Mouse (Mus musculus) embryonic facial prominence, embryonic 11.5 days (tissue): ENCODE measurements around the gene Olfr38. TPM values are rescaled to one million over a fixed set of nuclear protein-coding genes. Genes with fewer than 3 reads are reported as not detected.

Source experiments
- ATAC-seq: fragments of 200-750 bp; cut with Nextera tagmentation; replicated peaks from 2 replicates; pipeline ENCODE4 v1.8.0; 2017; ENCODE audit warnings: low read depth; ENCODE audit not compliant: insufficient number of reproducible peaks, low FRiP score, low TSS enrichment
- DNase-seq: peaks from one replicate; pipeline ENCODE4 v3.0.0-alpha.2; 2015; ENCODE audit warnings: low spot score
- H3K27ac ChIP-seq: fragments of 300-500 bp; sonication (generic); replicated peaks from 2 replicates; pipeline ENCODE4 v1.5.1; 2014; ENCODE audit warnings: mild to moderate bottlenecking, low read depth, low read length, control low read depth
- H3K27me3 ChIP-seq: fragments of 300-500 bp; sonication (generic); 2 replicates; pipeline ENCODE4 v1.6.1; 2014; ENCODE audit warnings: mild to moderate bottlenecking, low read length, moderate library complexity, mixed read lengths; ENCODE audit not compliant: control insufficient read depth, insufficient read depth
- H3K36me3 ChIP-seq: fragments of 300-500 bp; sonication (generic); replicated peaks from 2 replicates; pipeline ENCODE4 v1.6.1; 2014; ENCODE audit warnings: low read depth, mild to moderate bottlenecking, low read length, moderate library complexity, mixed read lengths; ENCODE audit not compliant: control insufficient read depth, insufficient read depth
- H3K4me1 ChIP-seq: fragments of 300-500 bp; sonication (generic); 2 replicates; pipeline ENCODE4 v1.6.1; 2014; ENCODE audit warnings: low read length, mixed read lengths; ENCODE audit not compliant: control insufficient read depth, insufficient read depth
- H3K4me2 ChIP-seq: fragments of 300-500 bp; sonication (generic); 2 replicates; pipeline ENCODE4 v1.6.1; 2014; ENCODE audit warnings: low read depth, mild to moderate bottlenecking, control low read depth, low read length, moderate library complexity
- H3K4me3 ChIP-seq: fragments of 300-500 bp; sonication (generic); 2 replicates; pipeline ENCODE4 v1.5.1; 2014; ENCODE audit warnings: low read depth, low read length, control low read depth
- H3K9ac ChIP-seq: fragments of 300-500 bp; sonication (generic); replicated peaks from 2 replicates; pipeline ENCODE4 v1.6.1; 2014; ENCODE audit warnings: mild to moderate bottlenecking, control low read depth, low read length
- H3K9me3 ChIP-seq: fragments of 300-500 bp; sonication (generic); replicated peaks from 2 replicates; pipeline ENCODE4 v1.6.1; 2016; ENCODE audit warnings: mild to moderate bottlenecking, low read length, inconsistent platforms, mixed read lengths; ENCODE audit not compliant: control insufficient read depth
- WGBS: fragments of 180-500 bp; shearing (Covaris S2); extraction: QIAGEN DNeasy Blood & Tissue Kit; methylation state at CpG from one replicate; pipeline ENCODE4 v1.1.7; 2014; 5-methylcytosine and 5-hydroxymethylcytosine counted together
- polyA plus RNA-seq: library from polyadenylated mRNA; unstranded; fragments of >200 nt; fragmentation: Nextera tagmentation; extraction: Ambion mirVana; gene quantifications from 2 replicates; pipeline ENCODE4 v1.2.1, GENCODE M21; 2014

The Olfr38 gene
- polyA plus RNA-seq, 1 experiment from 2014 or later, result not detected

- Histone ChIP-seq H3K9me3 (no peaks in the 10 kb centered on the region), H3K27ac (no peak within 1 kb of the TSS), H3K9ac (no peak within 1 kb of the TSS), H3K4me2 (no peak within 1 kb of the TSS), H3K4me1 (no peaks in the 10 kb centered on the region), H3K27me3 (no peaks in the 10 kb centered on the region), H3K4me3 (no peak within 1 kb of the TSS), H3K36me3 (no peaks in the 10 kb centered on the region)
- DNase-seq (no peak), ATAC-seq (no peak)
These were observed 28.6 kb downstream of the Olfr38 start, which contains the start of gene Olfr452 for GRCm38 (mm10) chr6:42784793-42785192. Gene Olfr452, plus strand, starts transcription at chr6:42785093.

- 45% methylated on average over 4 of the region's 4 CpGs for WGBS
- no peak overlapping the region for H3K4me3 ChIP-seq
- H3K4me1 ChIP-seq, result no peaks in the 10 kb centered on the region
- no peaks in the 10 kb centered on the region for H3K9me3 ChIP-seq
- H3K9ac ChIP-seq, result no peak overlapping the region
- DNase-seq (no peak), ATAC-seq (no peak)
- no peaks in the 10 kb centered on the region for H3K36me3 ChIP-seq
- H3K27me3 ChIP-seq, result no peaks in the 10 kb centered on the region
- no peak overlapping the region for H3K4me2 ChIP-seq
- H3K27ac ChIP-seq, result no peak overlapping the region
These were observed 34.2 kb downstream of the Olfr38 start for GRCm38 (mm10) chr6:42790247-42790948.

GRCm38 (mm10) chr6:42790949-42791556, 34.8 kb downstream of the Olfr38 start:
- Histone ChIP-seq H3K4me2 (no peak overlapping the region), H3K36me3 (no peaks in the 10 kb centered on the region), H3K9ac (no peak overlapping the region), H3K4me3 (no peak overlapping the region), H3K27me3 (no peaks in the 10 kb centered on the region), H3K27ac (no peak overlapping the region), H3K4me1 (no peaks in the 10 kb centered on the region), H3K9me3 (no peaks in the 10 kb centered on the region)
- DNase-seq (no peak), ATAC-seq (no peak)
- WGBS, result 86% methylated on average over 9 of the region's 9 CpGs

- Histone ChIP-seq H3K4me1 (no peaks in the 10 kb centered on the region), H3K4me2 (no peak overlapping the region), H3K9ac (no peak overlapping the region), H3K27ac (no peak overlapping the region), H3K4me3 (no peak overlapping the region), H3K9me3 (no peaks in the 10 kb centered on the region), H3K27me3 (no peaks in the 10 kb centered on the region), H3K36me3 (no peaks in the 10 kb centered on the region)
- WGBS, result 94% methylated on average over 3 of the region's 3 CpGs
- ATAC-seq, result no peak
- DNase-seq, result no peak
These were observed 38.8 kb downstream of the Olfr38 start for GRCm38 (mm10) chr6:42794982-42795381.

GRCm38 (mm10) chr6:42811639-42812038, 55.4 kb downstream of the Olfr38 start, which contains the start of gene Olfr450:
Gene Olfr450, plus strand, starts transcription at chr6:42811939.
- 93% methylated on average over 1 of the region's 1 CpGs for WGBS
- Histone ChIP-seq H3K4me3 (no peak within 1 kb of the TSS), H3K27me3 (no peaks in the 10 kb centered on the region), H3K9me3 (no peaks in the 10 kb centered on the region), H3K4me2 (no peak within 1 kb of the TSS), H3K27ac (no peak within 1 kb of the TSS), H3K9ac (no peak within 1 kb of the TSS), H3K4me1 (no peaks in the 10 kb centered on the region), H3K36me3 (no peaks in the 10 kb centered on the region)
- ATAC-seq (no peak), DNase-seq (no peak)

Other genes with a start within 250 kb of the Olfr38 start
- gene Olfr455, start 208.8 kb upstream of the Olfr38 start, polyA plus RNA-seq, result not detected in 2 replicates
- not detected in 2 replicates for gene Tcaf3, start 158.7 kb upstream of the Olfr38 start, polyA plus RNA-seq
- gene Tcaf2, start 111.2 kb upstream of the Olfr38 start, polyA plus RNA-seq, result 1.9 and 2.5 TPM in 2 replicates
- 104 and 106 TPM in 2 replicates for gene Tcaf1, start 46.3 kb upstream of the Olfr38 start, polyA plus RNA-seq
- gene Olfr453, start 17.0 kb upstream of the Olfr38 start, polyA plus RNA-seq, result not detected in 2 replicates
- not detected in 2 replicates for gene Olfr452, start 28.7 kb downstream of the Olfr38 start, polyA plus RNA-seq
- not detected in 2 replicates for gene Olfr450, start 55.5 kb downstream of the Olfr38 start, polyA plus RNA-seq
- gene Olfr449, start 78.0 kb downstream of the Olfr38 start, polyA plus RNA-seq, result not detected in 2 replicates
- gene Olfr448, start 134.0 kb downstream of the Olfr38 start, polyA plus RNA-seq, result not detected in 2 replicates
- not detected in 2 replicates for gene Olfr447, start 152.5 kb downstream of the Olfr38 start, polyA plus RNA-seq
- not detected in 2 replicates for gene Olfr446, start 165.0 kb downstream of the Olfr38 start, polyA plus RNA-seq
- not detected in 2 replicates for gene Olfr444, start 192.7 kb downstream of the Olfr38 start, polyA plus RNA-seq